Mouse (Mus musculus) embryonic facial prominence, embryonic 15.5 days (tissue): Measurements from ENCODE around the gene Flot2. TPM values are rescaled to one million over a fixed set of nuclear protein-coding genes. Genes with fewer than 3 reads are reported as not detected.
A peak's percentile ranks its signal among the peaks of the same experiment; 100 is the strongest.

Experiments used
- microRNA counts: library from miRNA; unstranded; fragments of <30 nt; microRNA quantifications from one replicate; lab custom pipeline; 2016
- microRNA-seq: library from miRNA; unstranded; fragments of <30 nt; microRNA quantifications from one replicate; pipeline ENCODE4, GENCODE M21; 2016; ENCODE audit warnings: borderline number of aligned reads
- polyA plus RNA-seq: library from polyadenylated mRNA; unstranded; fragments of >200 nt; fragmentation: Nextera tagmentation; extraction: Ambion mirVana; gene quantifications from 2 replicates; pipeline ENCODE4 v1.2.1, GENCODE M21; 2015

The Flot2 gene
- polyA plus RNA-seq, 1 experiment from 2014 or later, result 65.5 TPM

MicroRNAs within 50 kb of the gene (microRNA counts, 519-probe panel; counts per million panel counts)
- 3,494 counts per million, percentile 82 among the panel's probes with 10 or more counts for microRNA mmu-miR-144 (lab: Ali Mortazavi, UCI)
- 3,108 counts per million, percentile 75 among the panel's probes with 10 or more counts for microRNA mmu-miR-451 (lab: Ali Mortazavi, UCI)

Small RNA genes lying within 50 kb of the gene (microRNA-seq; reads per million reads assigned to microRNA genes)
- gene Mir144, result 51.6 reads per million, percentile 47 among the genes with 10 or more reads in this experiment
- not detected for gene Mir451a
- not detected for gene Mir451b

Other genes with a start within 250 kb of the Flot2 start
- 0.45 and 1.0 TPM in 2 replicates for gene Pipox, start 143.8 kb upstream of the Flot2 start, polyA plus RNA-seq
- gene Sez6, start 107.1 kb upstream of the Flot2 start, polyA plus RNA-seq, result 0.60 and 1.3 TPM in 2 replicates
- 16.8 and 18.4 TPM in 2 replicates for gene Phf12, start 55.2 kb upstream of the Flot2 start, polyA plus RNA-seq
- gene Dhrs13, start 5.7 kb upstream of the Flot2 start, polyA plus RNA-seq, result 18.5 and 19.7 TPM in 2 replicates
- gene Eral1, start 42.5 kb downstream of the Flot2 start, polyA plus RNA-seq, result 33.3 and 33.6 TPM in 2 replicates
- gene Fam222b, start 56.7 kb downstream of the Flot2 start, polyA plus RNA-seq, result 14.4 and 17.3 TPM in 2 replicates
- gene Traf4, start 127.7 kb downstream of the Flot2 start, polyA plus RNA-seq, result 83.1 and 89.3 TPM in 2 replicates
- 17.3 and 18.4 TPM in 2 replicates for gene Nek8, start 138.7 kb downstream of the Flot2 start, polyA plus RNA-seq
- 30.3 and 32.8 TPM in 2 replicates for gene Tlcd1, start 138.8 kb downstream of the Flot2 start, polyA plus RNA-seq
- gene Rpl23a, start 145.7 kb downstream of the Flot2 start, polyA plus RNA-seq, result 1,371 and 1,410 TPM in 2 replicates
- gene Rab34, start 150.5 kb downstream of the Flot2 start, polyA plus RNA-seq, result 164 and 171 TPM in 2 replicates
- 3.1 and 4.7 TPM in 2 replicates for gene Proca1, start 155.5 kb downstream of the Flot2 start, polyA plus RNA-seq
- gene Sdf2, start 207.8 kb downstream of the Flot2 start, polyA plus RNA-seq, result 95.5 and 105 TPM in 2 replicates
- 27.8 and 28.5 TPM in 2 replicates for gene Supt6, start 208.1 kb downstream of the Flot2 start, polyA plus RNA-seq
- gene 2610507B11Rik, start 223.8 kb downstream of the Flot2 start, polyA plus RNA-seq, result 63.8 and 74.0 TPM in 2 replicates